Mouse (Mus musculus): ENCODE measurements around the gene Iqcf5. TPM values are rescaled to one million over a fixed set of nuclear protein-coding genes. Genes with fewer than 3 reads are reported as not detected.

Gene Iqcf5
- polyA plus RNA-seq, 1 experiment from 2014 or later = not detected

DNA sequence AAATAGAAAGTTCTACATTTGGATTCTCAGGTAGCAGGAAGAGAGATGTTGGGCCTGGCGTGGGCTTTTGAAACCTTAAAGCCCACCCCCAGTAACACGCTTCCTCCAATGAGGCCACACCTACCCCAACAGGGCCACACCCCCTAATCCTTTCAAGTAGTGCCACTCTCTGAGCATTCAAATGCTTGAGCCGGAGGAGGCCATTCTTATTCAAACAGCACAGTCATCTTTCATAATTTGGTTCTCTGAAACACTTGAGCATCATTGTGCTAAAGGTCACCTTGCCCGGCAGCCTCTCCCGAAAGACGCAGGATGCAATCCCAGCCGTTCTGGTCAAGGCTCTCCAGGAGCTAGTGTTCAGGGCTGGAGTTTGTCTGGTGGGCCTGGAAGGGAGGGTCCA is 19.9 kb downstream of the Iqcf5 start:
- 92% methylated on average over 7 of the region's 7 CpGs for WGBS
- Histone ChIP-seq H3K27me3 (replicated peaks) (no peaks in the 10 kb centered on the region), H3K4me2 (replicated peaks) (no peak overlapping the region), H3K9ac (no peak overlapping the region), H3K4me1 (no peaks in the 10 kb centered on the region), H3K9me3 (no peaks in the 10 kb centered on the region), H3K4me3 (no peak overlapping the region), H3K27ac (no peak overlapping the region), H3K36me3 (no peaks in the 10 kb centered on the region)
- no peak for ATAC-seq (ENCODE audit: low FRiP score, low read depth)

GRCm38 (mm10) chr9:106534975-106535374 is 20.6 kb downstream of the Iqcf5 start:
- no peak overlapping the region for H3K4me3 ChIP-seq
- H3K27me3 ChIP-seq (replicated peaks) = no peaks in the 10 kb centered on the region
- ATAC-seq (ENCODE audit: low FRiP score, low read depth) = no peak
- H3K9ac ChIP-seq = no peak overlapping the region
- no peak overlapping the region for H3K4me2 ChIP-seq (replicated peaks)
- H3K27ac ChIP-seq = no peak overlapping the region
- no peaks in the 10 kb centered on the region for H3K4me1 ChIP-seq
- H3K36me3 ChIP-seq = no peaks in the 10 kb centered on the region
- 89% methylated on average over 11 of the region's 11 CpGs for WGBS
- no peaks in the 10 kb centered on the region for H3K9me3 ChIP-seq

DNA sequence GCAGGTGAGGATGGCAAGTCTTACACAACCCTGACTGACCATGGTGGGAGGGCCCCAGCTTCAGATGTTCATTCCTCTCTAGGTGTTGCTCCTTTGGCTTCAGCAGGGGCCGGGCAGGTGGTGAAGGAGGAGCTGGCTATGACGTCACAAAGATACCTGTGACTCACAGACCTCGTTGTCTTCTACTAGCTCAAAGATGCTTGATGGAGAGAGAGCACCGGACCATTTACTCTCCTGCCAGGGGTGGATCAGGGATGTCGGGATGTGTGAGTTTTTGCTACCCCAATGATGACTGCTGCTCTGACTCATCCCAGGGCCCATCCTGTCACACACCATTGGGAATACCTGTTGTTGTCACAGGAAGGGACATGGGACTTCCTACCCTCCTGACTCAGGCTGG is 47.2 kb downstream of the Iqcf5 start, which contains the start of gene Iqcf3:
Iqcf3 (minus strand) TSS at position 101 of the 400 bp plus-strand sequence.
- H3K4me3 ChIP-seq = no peak within 1 kb of the TSS
- no peaks in the 10 kb centered on the region for H3K4me1 ChIP-seq
- no peaks in the 10 kb centered on the region for H3K27me3 ChIP-seq (replicated peaks)
- no peak within 1 kb of the TSS for H3K9ac ChIP-seq
- no peak for ATAC-seq (ENCODE audit: low FRiP score, low read depth)
- H3K27ac ChIP-seq = no peak within 1 kb of the TSS
- no peak within 1 kb of the TSS for H3K4me2 ChIP-seq (replicated peaks)
- H3K36me3 ChIP-seq = no peaks in the 10 kb centered on the region
- WGBS = 88% methylated on average over 5 of the region's 5 CpGs
- no peaks in the 10 kb centered on the region for H3K9me3 ChIP-seq

DNA sequence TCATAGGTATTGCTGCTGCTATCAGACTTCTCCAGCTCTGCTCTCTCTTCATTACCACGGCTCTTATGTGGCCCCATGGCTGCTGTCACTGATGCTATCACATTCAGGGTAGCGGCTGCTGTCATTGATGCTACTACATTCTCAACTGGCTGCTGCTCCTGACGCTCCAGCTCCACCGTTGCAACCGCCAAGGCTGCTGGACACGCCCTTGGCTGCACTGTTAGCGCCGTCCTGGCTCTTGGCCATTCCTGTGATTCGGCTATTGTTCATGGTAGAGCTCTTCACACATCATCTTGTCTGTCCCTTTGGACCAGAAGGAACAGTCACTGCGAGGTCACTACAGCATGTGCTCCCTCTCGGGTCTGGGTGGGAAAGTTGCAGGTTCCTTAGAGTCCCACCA is 47.9 kb downstream of the Iqcf5 start:
- Histone ChIP-seq H3K27ac (no peak overlapping the region), H3K9ac (no peak overlapping the region)

DNA sequence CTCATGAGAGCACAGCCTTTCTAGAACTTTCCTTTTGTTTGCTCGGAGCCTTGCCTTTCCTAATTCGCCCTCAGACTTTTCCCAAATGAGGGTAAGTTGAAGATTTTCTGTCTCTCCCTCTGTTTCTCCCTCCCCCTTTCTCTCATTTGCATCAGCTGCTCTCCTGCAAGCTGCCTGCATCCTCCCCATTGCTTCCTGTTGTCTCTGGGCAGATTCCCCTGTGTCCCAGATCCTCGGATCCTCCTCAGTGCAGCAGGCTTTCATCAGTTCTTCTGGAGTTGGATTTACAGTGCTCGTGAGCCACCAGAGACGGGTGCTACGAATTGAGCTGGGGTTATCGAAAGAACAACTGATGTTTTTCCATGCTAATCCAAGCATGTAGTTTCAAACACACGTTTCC is 49.7 kb downstream of the Iqcf5 start:
- Histone ChIP-seq H3K36me3 (no peaks in the 10 kb centered on the region), H3K9ac (no peak overlapping the region), H3K4me1 (no peaks in the 10 kb centered on the region), H3K27ac (no peak overlapping the region), H3K27me3 (replicated peaks) (no peaks in the 10 kb centered on the region), H3K4me2 (replicated peaks) (no peak overlapping the region), H3K4me3 (no peak overlapping the region), H3K9me3 (no peaks in the 10 kb centered on the region)
- WGBS = 77% methylated on average over 8 of the region's 8 CpGs
- no peak for ATAC-seq (ENCODE audit: low FRiP score, low read depth)

More for the DNA sequence above, 47.9 kb downstream of the Iqcf5 start:
- Histone ChIP-seq H3K27me3 (replicated peaks) (no peaks in the 10 kb centered on the region), H3K9me3 (no peaks in the 10 kb centered on the region), H3K4me3 (no peak overlapping the region), H3K36me3 (no peaks in the 10 kb centered on the region), H3K4me2 (replicated peaks) (no peak overlapping the region), H3K4me1 (no peaks in the 10 kb centered on the region)
- 90% methylated on average over 11 of the region's 11 CpGs for WGBS
- ATAC-seq (ENCODE audit: low FRiP score, low read depth) = no peak

Other genes starting within 250 kb of the Iqcf5 start
- gene Poc1a, start 233.5 kb upstream of the Iqcf5 start, polyA plus RNA-seq (2016; fragmentation: Nextera tagmentation; extraction: Ambion mirVana) = 17.1 and 17.5 TPM in 2 replicates
- gene Dusp7, start 145.9 kb upstream of the Iqcf5 start, polyA plus RNA-seq (2016; fragmentation: Nextera tagmentation; extraction: Ambion mirVana) = 18.9 and 21.3 TPM in 2 replicates
- 698 and 706 TPM in 2 replicates for gene Rpl29, start 85.1 kb upstream of the Iqcf5 start, polyA plus RNA-seq (2016; fragmentation: Nextera tagmentation; extraction: Ambion mirVana)
- 31.0 and 32.7 TPM in 2 replicates for gene Acy1, start 76.3 kb upstream of the Iqcf5 start, polyA plus RNA-seq (2016; fragmentation: Nextera tagmentation; extraction: Ambion mirVana)
- 5.7 and 6.0 TPM in 2 replicates for gene Abhd14b, start 67.1 kb upstream of the Iqcf5 start, polyA plus RNA-seq (2016; fragmentation: Nextera tagmentation; extraction: Ambion mirVana)
- gene Abhd14a, start 66.9 kb upstream of the Iqcf5 start, polyA plus RNA-seq (2016; fragmentation: Nextera tagmentation; extraction: Ambion mirVana) = 34.6 and 38.0 TPM in 2 replicates
- gene Pcbp4, start 61.3 kb upstream of the Iqcf5 start, polyA plus RNA-seq (2016; fragmentation: Nextera tagmentation; extraction: Ambion mirVana) = 358 and 362 TPM in 2 replicates
- 0.52 and 0.66 TPM in 2 replicates for gene Gpr62, start 48.6 kb upstream of the Iqcf5 start, polyA plus RNA-seq (2016; fragmentation: Nextera tagmentation; extraction: Ambion mirVana)
- 48.8 and 51.0 TPM in 2 replicates for gene Rrp9, start 38.6 kb upstream of the Iqcf5 start, polyA plus RNA-seq (2016; fragmentation: Nextera tagmentation; extraction: Ambion mirVana)
- gene Parp3, start 37.6 kb upstream of the Iqcf5 start, polyA plus RNA-seq (2016; fragmentation: Nextera tagmentation; extraction: Ambion mirVana) = 0.78 and 2.2 TPM in 2 replicates
- not detected in 2 replicates for gene Iqcf1, start 14.6 kb upstream of the Iqcf5 start, polyA plus RNA-seq (2016; fragmentation: Nextera tagmentation; extraction: Ambion mirVana)
- gene Iqcf3, start 47.1 kb downstream of the Iqcf5 start, polyA plus RNA-seq (2016; fragmentation: Nextera tagmentation; extraction: Ambion mirVana) = not detected in 2 replicates
- gene Iqcf4, start 56.4 kb downstream of the Iqcf5 start, polyA plus RNA-seq (2016; fragmentation: Nextera tagmentation; extraction: Ambion mirVana) = not detected in 2 replicates
- not detected in 2 replicates for gene Iqcf6, start 112.0 kb downstream of the Iqcf5 start, polyA plus RNA-seq (2016; fragmentation: Nextera tagmentation; extraction: Ambion mirVana)
- 9.2 and 11.8 TPM in 2 replicates for gene Grm2, start 141.5 kb downstream of the Iqcf5 start, polyA plus RNA-seq (2016; fragmentation: Nextera tagmentation; extraction: Ambion mirVana)
- 35.1 and 38.4 TPM in 2 replicates for gene Tex264, start 171.4 kb downstream of the Iqcf5 start, polyA plus RNA-seq (2016; fragmentation: Nextera tagmentation; extraction: Ambion mirVana)